Comparison of ENCODE assay signal across 8 mouse cellular contexts in the genomic region with DNA sequence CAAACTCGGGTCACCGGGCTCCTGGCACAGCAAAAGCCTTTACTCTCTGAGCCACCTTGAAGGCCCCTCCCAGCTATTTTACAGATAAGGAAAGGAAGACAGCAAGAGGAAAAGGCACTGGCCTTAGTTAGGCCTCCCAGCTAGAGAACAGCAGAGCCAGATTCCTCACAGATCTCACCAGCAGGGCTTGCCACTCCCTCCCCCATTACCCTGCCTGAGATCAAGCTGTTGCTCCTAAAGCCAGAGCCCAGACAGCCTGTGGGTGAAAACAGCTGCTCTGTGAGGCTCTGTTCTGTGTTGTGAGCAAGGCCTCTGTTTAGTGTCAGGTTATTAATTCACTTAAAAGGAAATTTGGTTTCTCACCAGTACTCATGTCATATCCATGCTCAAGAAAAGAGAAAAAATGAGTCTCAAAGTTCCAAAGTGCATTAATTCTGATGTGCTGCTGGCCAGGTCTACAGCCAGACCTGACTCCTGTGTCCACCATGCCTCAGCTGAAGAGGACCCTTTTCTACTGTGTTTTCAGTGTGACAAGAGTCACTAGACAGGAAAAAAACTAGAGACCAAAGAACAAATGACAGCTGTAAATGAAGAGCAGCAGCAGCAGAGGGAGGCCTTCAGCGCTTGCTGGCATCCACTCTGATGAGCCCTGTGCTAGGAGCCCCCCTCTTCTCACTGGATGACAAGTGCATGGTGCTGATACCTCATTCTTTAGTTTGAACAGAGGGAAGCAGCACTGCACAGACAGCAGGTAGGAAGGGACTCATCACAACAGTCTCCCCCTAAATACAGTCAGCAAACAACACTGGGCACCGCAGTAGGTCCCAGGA. TPM values are rescaled to one million over a fixed set of nuclear protein-coding genes. Genes with fewer than 3 reads are reported as not detected.
DNase-seq lines count a peak whose midpoint lies in the region; ATAC-seq and TF ChIP-seq lines count a peak whose summit lies in the region.

No protein-coding gene starts in this region.

- H3K4me3 ChIP-seq in kidney, adult 2 months (ENCODE audit: insufficient read depth, low read depth, low read length) = no peak overlapping the region
- H3K4me3 ChIP-seq in hindbrain, postnatal 0 days (ENCODE audit: low read length) = no peak overlapping the region
- H3K4me3 ChIP-seq in midbrain, embryonic 12.5 days = no peak overlapping the region

- peak overlapping the region; percentile 19; the same call in 1 of the 2 replicates for H3K27ac ChIP-seq in kidney, adult 2 months (ENCODE audit: insufficient read depth, low read depth, low read length)
- peak overlapping the region; percentile 43; the same call in 1 of the 2 replicates for H3K27ac ChIP-seq in hindbrain, postnatal 0 days
- H3K27ac ChIP-seq in midbrain, embryonic 12.5 days (replicated peaks) = peak overlapping the region; percentile 35; the same call in 1 of the 2 replicates

- no peaks in the 10 kb centered on the region for H3K9me3 ChIP-seq in hindbrain, postnatal 0 days (ENCODE audit: low read length)
- H3K9me3 ChIP-seq in midbrain, embryonic 12.5 days = no peaks in the 10 kb centered on the region

- peak; percentile 20 for DNase-seq in kidney, adult 2 months
- DNase-seq in kidney, adult 8-10 months = no peak
- peak; percentile 50 for DNase-seq in brain, embryonic 14.5 days (ENCODE audit: low read depth)
- DNase-seq in hindbrain, postnatal 0 days (ENCODE audit: low spot score) = peak; percentile 40
- no peak for DNase-seq in right cerebral cortex, postnatal 36 days (ENCODE audit: low spot score in 2 of 2)
- no peak for DNase-seq in right cerebral cortex, postnatal 10 days (ENCODE audit: low spot score in 2 of 2)
- no peak for DNase-seq in testis, postnatal 14 days (ENCODE audit: low spot score)

- no peak for TF ChIP-seq CTCF in kidney, adult 2 months (conservative IDR thresholded peaks at IDR 0.05; ENCODE audit: insufficient read depth, insufficient read length, low read depth, low read length)
- TF ChIP-seq CTCF in brain, embryonic 14.5 days (IDR thresholded peaks at IDR 0.05; ENCODE audit: borderline replicate concordance, extremely low read depth, insufficient read depth, insufficient read length) = no peak
- TF ChIP-seq CTCF in hindbrain, postnatal 0 days (IDR thresholded peaks at IDR 0.05; ENCODE audit: low read depth) = no peak

- H3K4me2 ChIP-seq in hindbrain, postnatal 0 days (ENCODE audit: low read depth, low read length) = no peak overlapping the region
- no peak overlapping the region for H3K4me2 ChIP-seq in midbrain, embryonic 12.5 days (replicated peaks)

- H3K27me3 ChIP-seq in kidney, adult 2 months (replicated peaks; ENCODE audit: control insufficient read depth, insufficient read depth, low read length) = no peaks in the 10 kb centered on the region
- no peaks in the 10 kb centered on the region for H3K27me3 ChIP-seq in hindbrain, postnatal 0 days (ENCODE audit: insufficient read depth, low read length)
- H3K27me3 ChIP-seq in midbrain, embryonic 12.5 days = peaks cover 28% of the 10 kb centered on the region

- H3K9ac ChIP-seq in hindbrain, postnatal 0 days (replicated peaks; ENCODE audit: low read length) = no peak overlapping the region; the same call in 1 of the 2 replicates
- H3K9ac ChIP-seq in midbrain, embryonic 12.5 days (replicated peaks) = no peak overlapping the region

- ATAC-seq in hindbrain, postnatal 0 days = no peak
- ATAC-seq in midbrain, embryonic 12.5 days (ENCODE audit: low FRiP score, low read depth) = no peak

- no peaks in the 10 kb centered on the region for H3K4me1 ChIP-seq in kidney, adult 2 months (ENCODE audit: control insufficient read depth, insufficient read depth, low read length)
- peaks cover 20% of the 10 kb centered on the region; the same call in 1 of the 2 replicates for H3K4me1 ChIP-seq in hindbrain, postnatal 0 days (ENCODE audit: insufficient read depth, low read length)
- H3K4me1 ChIP-seq in midbrain, embryonic 12.5 days = peaks cover 14% of the 10 kb centered on the region

- WGBS in kidney, adult 2 months = 81% methylated on average over 4 of the region's 4 CpGs
- 78% methylated on average over 4 of the region's 4 CpGs for WGBS in hindbrain, postnatal 0 days
- 86% methylated on average over 4 of the region's 4 CpGs for WGBS in midbrain, embryonic 12.5 days

- no peaks in the 10 kb centered on the region for H3K36me3 ChIP-seq in kidney, adult 2 months (ENCODE audit: control insufficient read depth, insufficient read depth, low read length)
- H3K36me3 ChIP-seq in hindbrain, postnatal 0 days (ENCODE audit: insufficient read depth, low read length) = no peaks in the 10 kb centered on the region
- no peaks in the 10 kb centered on the region for H3K36me3 ChIP-seq in midbrain, embryonic 12.5 days

- no peak for TF ChIP-seq POLR2A in kidney, adult 2 months (IDR thresholded peaks at IDR 0.05; ENCODE audit: low read depth, low read length)
- no peak for TF ChIP-seq POLR2A in brain, embryonic 14.5 days (IDR thresholded peaks at IDR 0.05; ENCODE audit: borderline replicate concordance, extremely low read depth, insufficient read depth, insufficient read length, poor library complexity, severe bottlenecking)

RNA-seq across cellular contexts. Expression of gene Ralgps1, which starts 55.8 kb away (rescaled TPM):
- 4.9 and 5.6 TPM in 2 replicates for polyA plus RNA-seq in kidney, adult 2 months (2012; rRNA removed)
- polyA plus RNA-seq in brain, embryonic 14.5 days (2012; rRNA removed) = 81.6 and 91.6 TPM in 2 replicates
- 69.9 and 75.5 TPM in 2 replicates for total RNA-seq in hindbrain, postnatal 0 days (2014; rRNA removed)
- polyA plus RNA-seq in hindbrain, postnatal 0 days (2015; fragmentation: Nextera tagmentation; extraction: Ambion mirVana) = 18.8 and 20.7 TPM in 2 replicates
- polyA plus RNA-seq in midbrain, embryonic 12.5 days (2016; fragmentation: Nextera tagmentation; extraction: Ambion mirVana) = 25.6 and 26.6 TPM in 2 replicates

Comparison
In these comparisons a context has a peak if more than half of its experiments do, and no peak if none do; other contexts are left out.
1. DNase-seq: peak in kidney, adult 2 months (single experiment), brain, embryonic 14.5 days (single experiment) and hindbrain, postnatal 0 days (single experiment); none in kidney, adult 8-10 months (0 of 2), right cerebral cortex, postnatal 36 days (0 of 2), right cerebral cortex, postnatal 10 days (0 of 2) and testis, postnatal 14 days (single experiment).
2. Peak in every context shown above with its lines, with median percentiles within 50 percentile points of each other: H3K27ac ChIP-seq.